Mouse (Mus musculus) retina, embryonic 14.5 days (tissue): ENCODE data around the gene Lrp11.
A peak's percentile ranks its signal among the peaks of the same experiment; 100 is the strongest.
"Not testable (repeated sequence)": the region's sequence is repeated elsewhere in the genome, so short reads cannot be mapped to it uniquely, and the experiment has no call there.

Experiments
- DNase-seq: peaks from one replicate; pipeline ENCODE4 v3.0.0-alpha.2; 2015; ENCODE audit warnings: low spot score

Lrp11 gene

GRCm38 (mm10) chr10:7589592-7590233 lies at the start of gene Lrp11:
TSS of gene Lrp11 (plus strand) at chr10:7589800.
- DNase-seq, result peak; percentile 87

- peak; percentile 18 for DNase-seq
Measured at GRCm38 (mm10) chr10:7578002-7578401, 11.6 kb upstream of the Lrp11 start.

- DNase-seq, result no peak
Measured at GRCm38 (mm10) chr10:7581401-7581800, 8.2 kb upstream of the Lrp11 start.

- DNase-seq, result no peak
Measured at GRCm38 (mm10) chr10:7582157-7582890, 7.3 kb upstream of the Lrp11 start.

GRCm38 (mm10) chr10:7582891-7583557 lies 6.6 kb upstream of the Lrp11 start:
- DNase-seq, result no peak

GRCm38 (mm10) chr10:7586771-7587170 lies 2.8 kb upstream of the Lrp11 start:
- DNase-seq, result no peak

- no peak for DNase-seq
Measured at GRCm38 (mm10) chr10:7590234-7590689, 662 bp downstream of the Lrp11 start.

GRCm38 (mm10) chr10:7590792-7591191 lies 1.2 kb downstream of the Lrp11 start:
- no peak for DNase-seq

- DNase-seq, result no peak
Measured at GRCm38 (mm10) chr10:7594797-7595196, 5.2 kb downstream of the Lrp11 start.

- DNase-seq, result no peak
Measured at GRCm38 (mm10) chr10:7596251-7596650, 6.7 kb downstream of the Lrp11 start.

- no peak for DNase-seq
Measured at GRCm38 (mm10) chr10:7598177-7598576, 8.6 kb downstream of the Lrp11 start.

GRCm38 (mm10) chr10:7600647-7601046 lies 11.0 kb downstream of the Lrp11 start:
- DNase-seq, result peak; percentile 85

GRCm38 (mm10) chr10:7605168-7605567 lies 15.6 kb downstream of the Lrp11 start:
- DNase-seq, result no peak

- no peak for DNase-seq
Measured at GRCm38 (mm10) chr10:7606437-7606836, 16.8 kb downstream of the Lrp11 start.

- DNase-seq, result no peak
Measured at GRCm38 (mm10) chr10:7608611-7609010, 19.0 kb downstream of the Lrp11 start.

GRCm38 (mm10) chr10:7611647-7612046 lies 22.0 kb downstream of the Lrp11 start:
- no peak for DNase-seq

- not testable (repeated sequence) for DNase-seq
Measured at GRCm38 (mm10) chr10:7612210-7612609, 22.6 kb downstream of the Lrp11 start.

GRCm38 (mm10) chr10:7614834-7615233 lies 25.2 kb downstream of the Lrp11 start:
- no peak for DNase-seq

- DNase-seq, result not testable (repeated sequence)
Measured at GRCm38 (mm10) chr10:7617146-7617545, 27.5 kb downstream of the Lrp11 start.

GRCm38 (mm10) chr10:7617556-7617955 lies 28.0 kb downstream of the Lrp11 start:
- DNase-seq, result not testable (repeated sequence)

GRCm38 (mm10) chr10:7619821-7620241 lies 30.2 kb downstream of the Lrp11 start:
- no peak for DNase-seq

GRCm38 (mm10) chr10:7620723-7621122 lies 31.1 kb downstream of the Lrp11 start:
- DNase-seq, result no peak

GRCm38 (mm10) chr10:7622378-7622777 lies 32.8 kb downstream of the Lrp11 start:
- DNase-seq, result no peak
